Mouse (Mus musculus) stomach, postnatal 0 days (tissue): ENCODE data around the gene Fam71b. TPM values are rescaled to one million over a fixed set of nuclear protein-coding genes. Genes with fewer than 3 reads are reported as not detected.
A peak's percentile ranks its signal among the peaks of the same experiment; 100 is the strongest.

Experiments used
- ATAC-seq: fragments of 200-750 bp; cut with Nextera tagmentation; 2 replicates; pipeline ENCODE4 v1.8.0; 2017; ENCODE audit not compliant: low FRiP score, low TSS enrichment
- DNase-seq: peaks from one replicate; pipeline ENCODE4 v3.0.0-alpha.2; 2016; ENCODE audit warnings: low spot score
- H3K27ac ChIP-seq: fragments of 300-500 bp; sonication (generic); replicated peaks from 2 replicates; pipeline ENCODE4 v1.5.1; 2014; ENCODE audit warnings: mild to moderate bottlenecking, control low read depth
- H3K27me3 ChIP-seq: fragments of 300-500 bp; sonication (generic); 2 replicates; pipeline ENCODE4 v1.6.1; 2014; ENCODE audit warnings: low read length; ENCODE audit not compliant: control insufficient read depth, insufficient read depth
- H3K36me3 ChIP-seq: fragments of 300-500 bp; sonication (generic); 2 replicates; pipeline ENCODE4 v1.6.1; 2014; ENCODE audit warnings: low read length, mixed read lengths; ENCODE audit not compliant: control insufficient read depth, insufficient read depth
- H3K4me1 ChIP-seq: fragments of 300-500 bp; sonication (generic); replicated peaks from 2 replicates; pipeline ENCODE4 v1.6.1; 2014; ENCODE audit warnings: antibody characterized with exemption; ENCODE audit not compliant: control insufficient read depth, insufficient read depth
- H3K4me2 ChIP-seq: fragments of 300-500 bp; sonication (generic); replicated peaks from 2 replicates; pipeline ENCODE4 v1.6.1; 2014; ENCODE audit warnings: low read depth, mild to moderate bottlenecking, control low read depth, moderate library complexity
- H3K4me3 ChIP-seq: fragments of 300-500 bp; sonication (generic); 2 replicates; pipeline ENCODE4 v1.5.1; 2014; ENCODE audit warnings: low read depth, low read length, control low read depth
- H3K9ac ChIP-seq: fragments of 300-500 bp; sonication (generic); 2 replicates; pipeline ENCODE4 v1.6.1; 2014; ENCODE audit warnings: mild to moderate bottlenecking, low read length, control low read depth, mixed read lengths
- H3K9me3 ChIP-seq: fragments of 300-500 bp; sonication (generic); 2 replicates; pipeline ENCODE4 v1.6.1; 2016; ENCODE audit warnings: low read length; ENCODE audit not compliant: control insufficient read depth
- CTCF ChIP-seq: IDR thresholded peaks from 2 replicates; pipeline ENCODE4 v1.5.1; 2016; ENCODE audit warnings: antibody characterized with exemption, low read depth, mild to moderate bottlenecking, moderate library complexity
- EP300 ChIP-seq: optimal IDR thresholded peaks from 2 replicates; pipeline ENCODE3; 2016; ENCODE audit warnings: antibody characterized with exemption
- WGBS: fragments of 180-500 bp; shearing (Covaris S2); extraction: QIAGEN DNeasy Blood & Tissue Kit; methylation state at CpG from one replicate; pipeline ENCODE4 v1.1.7; 2014; 5-methylcytosine and 5-hydroxymethylcytosine counted together
- polyA plus RNA-seq: library from polyadenylated mRNA; unstranded; fragments of >200 nt; fragmentation: Nextera tagmentation; extraction: Ambion mirVana; gene quantifications from 2 replicates; pipeline ENCODE4 v1.2.1, GENCODE M21; 2015

Fam71b gene
- polyA plus RNA-seq, 1 experiment from 2014 or later = not detected

- DNase-seq (no peak), ATAC-seq (no peak)
- H3K9ac ChIP-seq = no peak overlapping the region
- no peaks in the 10 kb centered on the region for H3K27me3 ChIP-seq
- no peak overlapping the region for H3K27ac ChIP-seq
- H3K9me3 ChIP-seq = no peaks in the 10 kb centered on the region
- 77% methylated on average over 2 of the region's 2 CpGs for WGBS
- no peak for TF ChIP-seq CTCF
- no peak for TF ChIP-seq EP300
- no peak overlapping the region for H3K4me3 ChIP-seq
- no peaks in the 10 kb centered on the region for H3K36me3 ChIP-seq
- no peaks in the 10 kb centered on the region for H3K4me1 ChIP-seq
- H3K4me2 ChIP-seq = no peak overlapping the region
Observed at GRCm38 (mm10) chr11:46430123-46430522, 33.8 kb downstream of the Fam71b start.

GRCm38 (mm10) chr11:46431129-46431528 lies 34.8 kb downstream of the Fam71b start:
- peak; percentile 49; the same call in 1 of the 2 replicates for ATAC-seq
- peak; percentile 58 for DNase-seq
- no peak overlapping the region for H3K4me3 ChIP-seq
- H3K27me3 ChIP-seq = no peaks in the 10 kb centered on the region
- WGBS = 21% methylated on average over 3 of the region's 3 CpGs
- no peak overlapping the region for H3K9ac ChIP-seq
- H3K27ac ChIP-seq = no peak overlapping the region
- H3K4me1 ChIP-seq = no peaks in the 10 kb centered on the region
- H3K36me3 ChIP-seq = no peaks in the 10 kb centered on the region
- no peaks in the 10 kb centered on the region for H3K9me3 ChIP-seq
- no peak overlapping the region for H3K4me2 ChIP-seq
- TF ChIP-seq EP300 (no peak), CTCF (peak; percentile 85)

- no peak overlapping the region for H3K27ac ChIP-seq
- ATAC-seq (no peak), DNase-seq (no peak)
- no peaks in the 10 kb centered on the region for H3K4me1 ChIP-seq
- H3K27me3 ChIP-seq = no peaks in the 10 kb centered on the region
- H3K36me3 ChIP-seq = no peaks in the 10 kb centered on the region
- no peaks in the 10 kb centered on the region for H3K9me3 ChIP-seq
- no peak overlapping the region for H3K9ac ChIP-seq
- H3K4me2 ChIP-seq = no peak overlapping the region
- no peak overlapping the region for H3K4me3 ChIP-seq
- TF ChIP-seq CTCF (no peak), EP300 (no peak)
Observed at GRCm38 (mm10) chr11:46435363-46435762, 39.0 kb downstream of the Fam71b start.

- ATAC-seq = peak; percentile 99
- Histone ChIP-seq H3K9ac (peak within 1 kb of the TSS; percentile 95), H3K27me3 (no peaks in the 10 kb centered on the region), H3K4me2 (peak within 1 kb of the TSS; percentile 79), H3K4me3 (peak within 1 kb of the TSS; percentile 98), H3K27ac (peak within 1 kb of the TSS; percentile 95), H3K9me3 (no peaks in the 10 kb centered on the region), H3K36me3 (no peaks in the 10 kb centered on the region), H3K4me1 (no peaks in the 10 kb centered on the region)
- TF ChIP-seq EP300 (no peak), CTCF (no peak)
- under 1% methylated on average over 59 of the region's 59 CpGs for WGBS
- peak; percentile 93 for DNase-seq
Observed at GRCm38 (mm10) chr11:46436760-46437458, 40.5 kb downstream of the Fam71b start, which contains the start of gene Med7. Med7 (plus strand) TSS chr11:46436925.

- peak; percentile 4; the same call in 1 of the 2 replicates for ATAC-seq
- peak overlapping the region; percentile 95 for H3K27ac ChIP-seq
- WGBS = 1% methylated on average over 23 of the region's 23 CpGs
Observed at GRCm38 (mm10) chr11:46437459-46438000, 41.2 kb downstream of the Fam71b start.

GRCm38 (mm10) chr11:46439005-46439543 lies 42.7 kb downstream of the Fam71b start:
- Histone ChIP-seq H3K4me2 (no peak overlapping the region), H3K27ac (no peak overlapping the region), H3K4me1 (no peaks in the 10 kb centered on the region), H3K36me3 (no peaks in the 10 kb centered on the region), H3K27me3 (no peaks in the 10 kb centered on the region), H3K9ac (no peak overlapping the region), H3K4me3 (no peak overlapping the region), H3K9me3 (no peaks in the 10 kb centered on the region)
- no peak for TF ChIP-seq CTCF
- no peak for TF ChIP-seq EP300
- ATAC-seq = no peak
- WGBS = 78% methylated on average over 5 of the region's 5 CpGs
- DNase-seq = no peak

More at GRCm38 (mm10) chr11:46437459-46438000, 41.2 kb downstream of the Fam71b start:
- Histone ChIP-seq H3K36me3 (no peaks in the 10 kb centered on the region), H3K4me1 (no peaks in the 10 kb centered on the region), H3K27me3 (no peaks in the 10 kb centered on the region), H3K4me3 (peak overlapping the region; percentile 98), H3K9me3 (no peaks in the 10 kb centered on the region), H3K4me2 (peak overlapping the region; percentile 79), H3K9ac (peak overlapping the region; percentile 95)
- no peak for DNase-seq
- TF ChIP-seq EP300 = no peak
